Mouse (Mus musculus): ENCODE results near the gene Nkx2-4. TPM values are rescaled to one million over a fixed set of nuclear protein-coding genes. Genes with fewer than 3 reads are reported as not detected.

The Nkx2-4 gene
- polyA plus RNA-seq (2016; fragmentation: Nextera tagmentation; extraction: Ambion mirVana), result 1.1 and 2.8 TPM in 2 replicates

DNA sequence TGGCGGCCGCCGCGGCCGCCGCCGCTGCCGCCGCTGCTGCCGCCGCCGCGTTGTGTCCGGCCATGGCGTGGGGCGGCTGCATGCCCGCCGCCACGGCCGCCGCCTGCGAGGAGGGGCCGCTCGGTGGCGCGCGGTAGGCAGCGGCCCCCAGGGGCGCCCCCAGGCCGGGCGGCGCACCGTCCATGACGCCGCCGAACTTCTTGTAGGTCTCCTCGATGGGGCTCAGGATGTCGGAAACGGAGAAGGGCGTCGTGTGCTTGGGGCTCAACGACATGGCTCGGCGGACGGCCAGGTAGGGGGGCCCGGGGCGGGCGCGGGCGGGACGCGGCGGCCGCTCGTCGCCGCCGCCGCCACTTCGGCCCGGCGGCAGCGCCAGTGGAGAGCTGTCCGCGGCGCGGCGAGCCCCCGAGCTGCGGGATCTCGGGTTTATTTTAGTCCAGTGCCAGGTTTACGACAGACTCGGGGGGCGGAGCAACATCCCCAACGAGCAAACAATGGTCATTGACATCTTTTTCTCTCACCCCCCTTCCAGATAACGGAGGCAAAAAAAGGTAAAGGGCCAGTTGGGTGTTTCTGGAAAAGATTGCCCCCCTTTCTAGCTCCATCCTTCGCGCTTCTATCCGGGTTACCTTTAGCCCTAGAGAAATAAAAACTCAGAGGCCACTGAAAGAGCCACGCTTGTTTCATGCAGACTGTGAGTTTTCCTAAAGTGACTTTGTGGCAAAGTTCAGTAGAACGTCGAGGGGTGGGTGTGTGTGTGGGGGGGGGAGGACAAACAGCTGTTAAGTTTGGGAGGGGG, at the start of gene Nkx2-4:
Gene Nkx2-4 (minus strand): TSS at position 374 of the 799 bp plus-strand sequence.
- H3K27me3 ChIP-seq, result peaks cover 63% of the 10 kb centered on the region
- H3K27ac ChIP-seq, result peak within 1 kb of the TSS; percentile 53
- peak; percentile 37 for ATAC-seq (ENCODE audit: low FRiP score)
- no peaks in the 10 kb centered on the region for H3K36me3 ChIP-seq (replicated peaks)
- H3K4me3 ChIP-seq (replicated peaks), result peak within 1 kb of the TSS; percentile 37
- H3K4me1 ChIP-seq, result peaks cover 19% of the 10 kb centered on the region
- peak within 1 kb of the TSS; percentile 33; the same call in 1 of the 2 replicates for H3K9ac ChIP-seq
- WGBS, result under 1% methylated on average over 78 of the region's 82 CpGs
- no peaks in the 10 kb centered on the region for H3K9me3 ChIP-seq
- H3K4me2 ChIP-seq, result peak within 1 kb of the TSS; percentile 50

- Histone ChIP-seq H3K36me3 (replicated peaks) (no peaks in the 10 kb centered on the region), H3K9me3 (no peaks in the 10 kb centered on the region), H3K27me3 (no peaks in the 10 kb centered on the region), H3K4me1 (no peaks in the 10 kb centered on the region), H3K9ac (no peak overlapping the region), H3K4me3 (replicated peaks) (no peak overlapping the region), H3K27ac (no peak overlapping the region), H3K4me2 (no peak overlapping the region)
- WGBS, result 84% methylated on average over 6 of the region's 6 CpGs
- no peak for ATAC-seq (ENCODE audit: low FRiP score)
Observed at GRCm38 (mm10) chr2:147127366-147127765, 42.1 kb upstream of the Nkx2-4 start.

DNA sequence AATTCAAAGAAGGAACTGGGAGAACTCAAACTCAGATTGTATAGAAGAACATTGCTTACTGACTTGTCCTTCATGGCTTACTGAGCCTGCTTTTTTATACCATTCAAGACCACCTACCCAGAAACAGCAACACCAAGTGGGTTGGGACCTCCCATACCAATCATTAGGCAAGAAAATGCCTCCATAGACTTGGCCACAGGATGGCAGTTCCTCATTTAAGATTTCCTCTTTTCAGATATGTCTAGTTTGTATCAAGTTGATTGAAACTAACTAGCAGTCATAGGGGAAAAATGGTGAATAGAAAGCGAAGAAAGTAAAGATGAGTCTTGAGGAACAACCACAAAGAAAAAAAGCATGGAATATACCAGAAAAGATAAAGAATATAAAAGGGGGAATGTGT, 34.5 kb upstream of the Nkx2-4 start:
- Histone ChIP-seq H3K4me2 (no peak overlapping the region), H3K36me3 (replicated peaks) (no peaks in the 10 kb centered on the region), H3K4me1 (no peaks in the 10 kb centered on the region), H3K27ac (no peak overlapping the region), H3K4me3 (replicated peaks) (no peak overlapping the region), H3K27me3 (no peaks in the 10 kb centered on the region), H3K9ac (no peak overlapping the region), H3K9me3 (no peaks in the 10 kb centered on the region)
- WGBS, result 85% methylated on average over 1 of the region's 1 CpGs
- ATAC-seq (ENCODE audit: low FRiP score), result no peak

DNA sequence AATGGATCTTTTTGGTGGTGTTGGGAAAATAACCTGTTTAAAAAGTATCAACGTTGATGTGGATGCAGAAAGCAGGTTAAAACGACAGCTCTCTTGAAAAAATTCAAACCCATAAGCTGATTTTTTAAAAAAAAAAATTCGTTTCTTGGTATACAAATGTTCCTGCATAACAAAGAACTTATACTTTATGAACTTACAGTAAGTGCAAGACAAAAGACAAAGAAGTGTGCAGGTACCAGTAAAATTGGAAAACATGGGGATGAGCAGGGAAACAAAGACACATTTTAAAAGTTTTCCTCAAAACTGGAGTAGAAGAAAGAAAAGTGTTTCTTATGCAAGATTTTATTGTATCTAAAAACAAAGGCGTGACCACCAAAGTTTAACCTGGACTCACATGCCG, 1.2 kb upstream of the Nkx2-4 start:
- Histone ChIP-seq H3K27ac (no peak overlapping the region), H3K36me3 (replicated peaks) (no peaks in the 10 kb centered on the region), H3K9me3 (no peaks in the 10 kb centered on the region), H3K9ac (no peak overlapping the region), H3K4me2 (no peak overlapping the region), H3K4me3 (replicated peaks) (no peak overlapping the region), H3K27me3 (peaks cover 55% of the 10 kb centered on the region), H3K4me1 (peaks cover 19% of the 10 kb centered on the region)
- WGBS, result 11% methylated on average over 5 of the region's 5 CpGs
- ATAC-seq (ENCODE audit: low FRiP score), result no peak

DNA sequence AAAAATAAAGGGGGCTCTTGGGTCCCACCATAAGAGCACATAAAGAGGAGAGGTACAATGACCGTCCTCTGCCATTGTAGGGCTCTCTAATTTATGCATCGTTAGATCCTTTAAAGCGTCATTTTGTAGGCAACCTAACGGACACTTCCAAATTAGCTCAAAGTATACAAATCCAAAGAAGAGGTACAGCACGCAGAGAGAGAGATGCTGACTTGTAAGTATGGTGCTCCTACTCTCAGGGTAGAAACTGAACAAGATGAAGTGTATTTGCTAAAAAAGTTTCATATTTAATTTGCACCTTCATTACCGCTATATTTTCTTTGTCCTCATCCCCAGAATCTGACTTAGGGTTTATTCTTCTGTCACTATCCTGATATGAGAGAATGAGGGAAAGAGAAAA, 692 bp upstream of the Nkx2-4 start:
- H3K9ac ChIP-seq, result no peak overlapping the region
- H3K27ac ChIP-seq, result no peak overlapping the region
- WGBS, result 3% methylated on average over 6 of the region's 6 CpGs
- ATAC-seq (ENCODE audit: low FRiP score), result 0 out of 2 replicates have a peak, but pooled peaks have one; percentile 10
- no peak overlapping the region for H3K4me3 ChIP-seq (replicated peaks)
- no peaks in the 10 kb centered on the region for H3K9me3 ChIP-seq
- peaks cover 19% of the 10 kb centered on the region for H3K4me1 ChIP-seq
- H3K4me2 ChIP-seq, result no peak overlapping the region
- H3K36me3 ChIP-seq (replicated peaks), result no peaks in the 10 kb centered on the region
- peaks cover 60% of the 10 kb centered on the region for H3K27me3 ChIP-seq

GRCm38 (mm10) chr2:147084366-147085071, 726 bp downstream of the Nkx2-4 start:
- Histone ChIP-seq H3K27me3 (peaks cover 64% of the 10 kb centered on the region), H3K27ac (peak overlapping the region; percentile 53), H3K4me2 (peak overlapping the region; percentile 50), H3K4me1 (peaks cover 19% of the 10 kb centered on the region), H3K4me3 (replicated peaks) (peak overlapping the region; percentile 37), H3K9ac (peak overlapping the region; percentile 33; the same call in 1 of the 2 replicates), H3K36me3 (replicated peaks) (no peaks in the 10 kb centered on the region), H3K9me3 (no peaks in the 10 kb centered on the region)
- WGBS, result under 1% methylated on average over 106 of the region's 106 CpGs
- ATAC-seq (ENCODE audit: low FRiP score), result peak; percentile 28

DNA sequence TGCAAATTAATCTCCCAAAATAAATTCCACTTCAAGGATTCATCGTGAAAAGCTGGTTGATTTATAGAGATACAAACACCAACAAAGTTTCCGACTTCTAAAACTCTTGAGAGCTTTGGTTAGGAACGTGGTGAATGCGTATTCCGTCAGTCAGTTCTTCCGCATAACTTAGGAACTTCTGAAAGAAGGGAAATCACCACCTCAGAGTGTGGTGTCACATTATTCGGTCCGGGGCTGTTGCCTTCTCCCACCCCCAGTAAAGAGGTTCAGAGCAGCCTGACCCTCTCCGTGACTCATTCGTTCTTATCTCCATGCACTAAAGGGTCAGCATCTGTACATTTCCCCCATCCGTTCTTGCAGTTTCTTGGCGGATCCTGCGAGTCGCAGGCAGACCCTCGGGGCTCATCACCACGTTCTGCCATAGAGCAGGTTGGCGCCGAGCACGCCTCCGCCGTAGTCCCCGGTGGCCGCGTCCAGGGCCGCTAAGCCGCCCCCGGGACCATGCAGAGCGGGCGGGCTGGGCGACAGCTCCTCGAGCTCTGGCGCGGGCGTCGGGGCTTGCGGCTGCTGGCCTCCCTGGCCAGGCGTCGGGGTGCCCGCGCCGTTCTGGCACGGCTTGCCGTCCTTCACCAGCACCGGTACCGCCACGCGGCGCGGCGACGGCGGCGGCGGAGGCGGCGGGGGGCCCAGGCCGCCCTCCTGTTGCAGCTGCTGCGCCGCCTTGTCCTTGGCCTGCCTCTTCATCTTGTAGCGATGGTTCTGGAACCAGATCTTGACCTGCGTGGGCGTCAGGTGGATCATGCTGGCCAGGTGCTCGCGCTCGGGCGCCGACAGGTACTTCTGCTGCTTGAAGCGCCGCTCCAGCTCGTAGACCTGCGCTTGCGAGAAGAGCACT, 1.5 kb downstream of the Nkx2-4 start:
- Histone ChIP-seq H3K4me2 (peak overlapping the region; percentile 30), H3K27ac (0 out of 2 replicates have a peak overlapping the region, but pooled peaks have one; percentile 5), H3K36me3 (replicated peaks) (no peaks in the 10 kb centered on the region), H3K4me3 (replicated peaks) (peak overlapping the region; percentile 37), H3K9ac (no peak overlapping the region), H3K9me3 (no peaks in the 10 kb centered on the region), H3K27me3 (peaks cover 72% of the 10 kb centered on the region), H3K4me1 (peaks cover 19% of the 10 kb centered on the region)
- ATAC-seq (ENCODE audit: low FRiP score), result peak; percentile 51
- under 1% methylated on average over 72 of the region's 72 CpGs for WGBS

- no peaks in the 10 kb centered on the region for H3K9me3 ChIP-seq
- 57% methylated on average over 4 of the region's 4 CpGs for WGBS
- H3K4me2 ChIP-seq, result no peak overlapping the region
- H3K4me1 ChIP-seq, result peaks cover 19% of the 10 kb centered on the region
- no peak for ATAC-seq (ENCODE audit: low FRiP score)
- peaks cover 3% of the 10 kb centered on the region; the same call in 1 of the 2 replicates for H3K36me3 ChIP-seq (replicated peaks)
- no peak overlapping the region for H3K4me3 ChIP-seq (replicated peaks)
- H3K9ac ChIP-seq, result no peak overlapping the region
- H3K27ac ChIP-seq, result no peak overlapping the region
- peaks cover 67% of the 10 kb centered on the region for H3K27me3 ChIP-seq
Observed at GRCm38 (mm10) chr2:147082391-147082790, 2.9 kb downstream of the Nkx2-4 start.

GRCm38 (mm10) chr2:147074399-147074798, 10.8 kb downstream of the Nkx2-4 start:
- peaks cover 11% of the 10 kb centered on the region for H3K36me3 ChIP-seq (replicated peaks)
- peaks cover 15% of the 10 kb centered on the region for H3K27me3 ChIP-seq
- ATAC-seq (ENCODE audit: low FRiP score), result peak; percentile 44
- H3K9me3 ChIP-seq, result no peaks in the 10 kb centered on the region
- no peak overlapping the region for H3K9ac ChIP-seq
- peaks cover 6% of the 10 kb centered on the region; the same call in 1 of the 2 replicates for H3K4me1 ChIP-seq
- H3K4me3 ChIP-seq (replicated peaks), result no peak overlapping the region
- H3K27ac ChIP-seq, result no peak overlapping the region
- no peak overlapping the region for H3K4me2 ChIP-seq
- 68% methylated on average over 4 of the region's 4 CpGs for WGBS

GRCm38 (mm10) chr2:147073962-147074361, 11.3 kb downstream of the Nkx2-4 start:
- ATAC-seq (ENCODE audit: low FRiP score), result peak; percentile 83
- no peaks in the 10 kb centered on the region for H3K9me3 ChIP-seq
- no peak overlapping the region for H3K9ac ChIP-seq
- H3K27me3 ChIP-seq, result peaks cover 11% of the 10 kb centered on the region
- H3K4me3 ChIP-seq (replicated peaks), result no peak overlapping the region
- 21% methylated on average over 2 of the region's 2 CpGs for whole genome bisulfite sequencing
- peaks cover 9% of the 10 kb centered on the region; the same call in 1 of the 2 replicates for H3K4me1 ChIP-seq
- H3K36me3 ChIP-seq (replicated peaks), result peaks cover 11% of the 10 kb centered on the region
- H3K4me2 ChIP-seq, result no peak overlapping the region
- no peak overlapping the region for H3K27ac ChIP-seq

- Histone ChIP-seq H3K9me3 (no peaks in the 10 kb centered on the region), H3K9ac (no peak overlapping the region), H3K4me3 (replicated peaks) (no peak overlapping the region), H3K27me3 (peaks cover 5% of the 10 kb centered on the region; the same call in 1 of the 2 replicates), H3K4me1 (peaks cover 15% of the 10 kb centered on the region; the same call in 1 of the 2 replicates), H3K4me2 (no peak overlapping the region), H3K36me3 (replicated peaks) (peaks cover 7% of the 10 kb centered on the region), H3K27ac (no peak overlapping the region)
- no peak for ATAC-seq (ENCODE audit: low FRiP score)
- WGBS, result 84% methylated on average over 1 of the region's 1 CpGs
Observed at GRCm38 (mm10) chr2:147070305-147070704, 14.9 kb downstream of the Nkx2-4 start.

Data from forebrain, embryonic 12.5 days (tissue).